Mouse (Mus musculus) liver, postnatal 0 days (tissue): ENCODE results near the gene Dlx6. TPM values are rescaled to one million over a fixed set of nuclear protein-coding genes. Genes with fewer than 3 reads are reported as not detected.

Experiments
- ATAC-seq: fragments of 200-750 bp; cut with Nextera tagmentation; 2 replicates; pipeline ENCODE4 v1.8.0; 2017; ENCODE audit warnings: mild to moderate bottlenecking, moderate library complexity
- DNase-seq: peaks from one replicate; pipeline ENCODE4 v3.0.0-alpha.2; 2016
- H3K27ac ChIP-seq: fragments of 300-500 bp; sonication (generic); 2 replicates; pipeline ENCODE4 v1.5.1; 2014; ENCODE audit warnings: antibody characterized with exemption, moderate library complexity, mild to moderate bottlenecking, low read depth
- H3K27me3 ChIP-seq: fragments of 300-500 bp; sonication (generic); 2 replicates; pipeline ENCODE4 v1.6.1; 2014; ENCODE audit warnings: low read length, control low read depth, mixed read lengths; ENCODE audit not compliant: insufficient read depth
- H3K36me3 ChIP-seq: fragments of 300-500 bp; sonication (generic); replicated peaks from 2 replicates; pipeline ENCODE4 v1.6.1; 2014; ENCODE audit warnings: mild to moderate bottlenecking, control low read depth, low read length, moderate library complexity, mixed read lengths; ENCODE audit not compliant: insufficient read depth
- H3K4me1 ChIP-seq: fragments of 300-500 bp; sonication (generic); 2 replicates; pipeline ENCODE4 v1.6.1; 2014; ENCODE audit warnings: antibody characterized with exemption, mild to moderate bottlenecking, control low read depth; ENCODE audit not compliant: insufficient read depth
- H3K4me2 ChIP-seq: fragments of 300-500 bp; sonication (generic); 2 replicates; pipeline ENCODE4 v1.6.1; 2014; ENCODE audit warnings: low read depth, mild to moderate bottlenecking, low read length, moderate library complexity, mixed read lengths
- H3K4me3 ChIP-seq: fragments of 300-500 bp; sonication (generic); 2 replicates; pipeline ENCODE4 v1.5.1; 2014; ENCODE audit warnings: low read depth, low read length
- H3K9ac ChIP-seq: fragments of 300-500 bp; sonication (generic); replicated peaks from 2 replicates; pipeline ENCODE4 v1.6.1; 2014; ENCODE audit warnings: mild to moderate bottlenecking, moderate library complexity
- H3K9me3 ChIP-seq: fragments of 300-500 bp; sonication (generic); 2 replicates; pipeline ENCODE4 v1.6.1; 2016; ENCODE audit warnings: mild to moderate bottlenecking, control low read depth, low read length, mixed read lengths
- CTCF ChIP-seq: sonication (generic); IDR thresholded peaks from 2 replicates; pipeline ENCODE4 v1.5.1; 2016; ENCODE audit warnings: antibody characterized with exemption, low read depth
- EP300 ChIP-seq: IDR thresholded peaks from 2 replicates; pipeline ENCODE4 v1.6.1; 2016; ENCODE audit warnings: antibody characterized with exemption, low read depth, mild to moderate bottlenecking
- WGBS: fragments of 180-500 bp; shearing (Covaris S2); extraction: QIAGEN DNeasy Blood & Tissue Kit; methylation state at CpG from one replicate; pipeline ENCODE4 v1.1.7; 2014; ENCODE audit not compliant: insufficient replicate concordance; 5-methylcytosine and 5-hydroxymethylcytosine counted together
- polyA plus RNA-seq: library from polyadenylated mRNA; unstranded; fragments of >200 nt; fragmentation: Nextera tagmentation; extraction: Ambion mirVana; gene quantifications from 2 replicates; pipeline ENCODE4 v1.2.1, GENCODE M21; 2015

The Dlx6 gene
- polyA plus RNA-seq, 1 experiment from 2014 or later: not detected

- H3K4me2 ChIP-seq: no peak overlapping the region
- H3K9me3 ChIP-seq: no peaks in the 10 kb centered on the region
- 18% methylated on average over 3 of the region's 3 CpGs for WGBS
- DNase-seq (no peak), ATAC-seq (no peak)
- no peaks in the 10 kb centered on the region for H3K36me3 ChIP-seq
- no peak overlapping the region for H3K4me3 ChIP-seq
- H3K27me3 ChIP-seq: peaks cover 90% of the 10 kb centered on the region
- H3K27ac ChIP-seq: no peak overlapping the region
- TF ChIP-seq CTCF: no peak
- no peak for TF ChIP-seq EP300
- H3K9ac ChIP-seq: no peak overlapping the region
- H3K4me1 ChIP-seq: no peaks in the 10 kb centered on the region
Measured at GRCm38 (mm10) chr6:6852944-6853343, 10.2 kb upstream of the Dlx6 start.

GRCm38 (mm10) chr6:6854176-6854575 lies 9.0 kb upstream of the Dlx6 start:
- no peak overlapping the region for H3K4me3 ChIP-seq
- no peaks in the 10 kb centered on the region for H3K9me3 ChIP-seq
- TF ChIP-seq EP300 (no peak), CTCF (no peak)
- no peak for DNase-seq
- no peak overlapping the region for H3K27ac ChIP-seq
- H3K4me1 ChIP-seq: no peaks in the 10 kb centered on the region
- H3K36me3 ChIP-seq: no peaks in the 10 kb centered on the region
- no peak overlapping the region for H3K4me2 ChIP-seq
- no peak for ATAC-seq
- peaks cover 90% of the 10 kb centered on the region for H3K27me3 ChIP-seq
- no peak overlapping the region for H3K9ac ChIP-seq
- WGBS: 4% methylated on average over 9 of the region's 9 CpGs

GRCm38 (mm10) chr6:6854902-6855745 lies 8.0 kb upstream of the Dlx6 start:
- WGBS: 4% methylated on average over 25 of the region's 25 CpGs
- Histone ChIP-seq H3K4me2 (no peak overlapping the region), H3K27me3 (peaks cover 90% of the 10 kb centered on the region), H3K9ac (no peak overlapping the region), H3K4me1 (no peaks in the 10 kb centered on the region), H3K4me3 (no peak overlapping the region), H3K27ac (no peak overlapping the region), H3K9me3 (no peaks in the 10 kb centered on the region), H3K36me3 (no peaks in the 10 kb centered on the region)
- ATAC-seq: no peak
- TF ChIP-seq CTCF (no peak), EP300 (no peak)
- no peak for DNase-seq

- DNase-seq (no peak), ATAC-seq (no peak)
- no peak overlapping the region for H3K9ac ChIP-seq
- no peak overlapping the region for H3K4me3 ChIP-seq
- H3K27me3 ChIP-seq: peaks cover 90% of the 10 kb centered on the region
- no peaks in the 10 kb centered on the region for H3K36me3 ChIP-seq
- no peaks in the 10 kb centered on the region for H3K4me1 ChIP-seq
- no peak overlapping the region for H3K27ac ChIP-seq
- TF ChIP-seq EP300 (no peak), CTCF (no peak)
- no peak overlapping the region for H3K4me2 ChIP-seq
- H3K9me3 ChIP-seq: no peaks in the 10 kb centered on the region
- 1% methylated on average over 10 of the region's 10 CpGs for whole genome bisulfite sequencing
Measured at GRCm38 (mm10) chr6:6855746-6856185, 7.4 kb upstream of the Dlx6 start.

- Histone ChIP-seq H3K9me3 (no peaks in the 10 kb centered on the region), H3K27ac (no peak overlapping the region), H3K9ac (no peak overlapping the region), H3K4me3 (no peak overlapping the region), H3K4me2 (no peak overlapping the region), H3K36me3 (no peaks in the 10 kb centered on the region), H3K4me1 (no peaks in the 10 kb centered on the region), H3K27me3 (peaks cover 90% of the 10 kb centered on the region)
- 2% methylated on average over 20 of the region's 20 CpGs for WGBS
- DNase-seq (no peak), ATAC-seq (no peak)
- TF ChIP-seq EP300: no peak
- no peak for TF ChIP-seq CTCF
Measured at GRCm38 (mm10) chr6:6856316-6856715, 6.8 kb upstream of the Dlx6 start.

- Histone ChIP-seq H3K27ac (no peak overlapping the region), H3K9ac (no peak overlapping the region), H3K27me3 (peaks cover 90% of the 10 kb centered on the region), H3K4me3 (no peak overlapping the region), H3K36me3 (no peaks in the 10 kb centered on the region), H3K4me2 (no peak overlapping the region), H3K4me1 (no peaks in the 10 kb centered on the region), H3K9me3 (no peaks in the 10 kb centered on the region)
- DNase-seq (no peak), ATAC-seq (no peak)
- WGBS: 4% methylated on average over 4 of the region's 4 CpGs
- no peak for TF ChIP-seq CTCF
- no peak for TF ChIP-seq EP300
Measured at GRCm38 (mm10) chr6:6856881-6857280, 6.3 kb upstream of the Dlx6 start.
